Mouse (Mus musculus) lung, adult 2 months (tissue): ENCODE data around the gene Gas8.

ENCODE experiments used
- CTCF ChIP-seq: fragments of 200-500 bp; IDR thresholded peaks from 2 replicates; pipeline ENCODE4 v1.5.1; 2011; ENCODE audit warnings: mild to moderate bottlenecking, low read length, control low read depth; ENCODE audit not compliant: insufficient read depth
- POLR2A ChIP-seq: fragments of 200-500 bp; IDR thresholded peaks from 2 replicates; pipeline ENCODE4 v1.6.1; 2011; ENCODE audit warnings: low read depth, mild to moderate bottlenecking, control low read depth, low read length, borderline replicate concordance; ENCODE audit errors: extremely low read depth

DNA sequence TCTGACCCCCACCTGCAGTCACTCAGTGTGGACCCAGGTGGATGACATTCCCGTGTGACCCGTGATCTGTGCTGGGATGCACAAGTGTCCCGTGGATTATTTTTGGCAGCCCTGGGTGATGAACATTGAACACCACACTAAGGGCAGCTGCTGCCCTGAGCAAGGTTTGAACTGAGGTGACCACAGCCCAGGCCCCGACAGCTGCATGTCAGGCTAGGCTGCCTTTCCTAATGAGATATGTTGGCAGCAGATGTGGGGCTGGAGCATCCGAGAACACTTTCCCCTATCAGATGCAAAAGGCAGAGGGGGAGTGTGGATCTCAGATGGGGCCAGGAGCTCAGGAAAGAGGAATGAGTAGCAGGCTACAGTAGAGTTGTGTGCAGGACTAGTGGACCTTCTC lies 7.8 kb upstream of the Gas8 start:
- TF ChIP-seq POLR2A (no peak), CTCF (no peak)
